Mouse (Mus musculus) liver, adult 2 months (tissue): ENCODE measurements around the gene Tctn3.

Source experiments
- CTCF ChIP-seq: fragments of 200-500 bp; IDR thresholded peaks from 2 replicates; pipeline ENCODE4 v1.5.1; 2011; ENCODE audit warnings: low read depth, low read length, control low read depth
- POLR2A ChIP-seq: fragments of 200-500 bp; IDR thresholded peaks from 2 replicates; pipeline ENCODE4 v1.6.1; 2011; ENCODE audit warnings: low read length, control low read depth; ENCODE audit not compliant: insufficient read depth; ENCODE audit errors: extremely low read depth

DNA sequence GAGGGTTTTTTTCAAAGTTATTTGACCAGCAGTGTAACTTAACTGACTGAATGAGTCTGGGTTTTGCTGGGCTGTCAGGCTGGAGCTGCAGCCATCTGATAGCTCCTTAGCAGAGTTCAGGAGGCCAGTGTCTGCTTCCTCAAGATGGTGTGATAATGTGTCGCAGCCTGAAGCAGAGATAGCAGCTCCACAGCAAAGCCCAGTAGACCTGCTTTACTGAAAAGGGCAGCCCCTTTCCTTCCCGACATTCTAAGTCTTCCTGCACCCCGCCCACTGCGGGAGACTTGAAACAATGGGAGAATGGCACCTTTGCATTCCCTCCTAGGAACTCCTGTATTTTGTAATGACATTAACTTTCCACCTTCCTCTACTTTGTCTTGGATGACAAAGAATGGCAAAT is 25.1 kb upstream of the Tctn3 start:
- TF ChIP-seq CTCF (no peak), POLR2A (no peak)
